Mouse (Mus musculus) heart, postnatal 14 days (tissue): ENCODE results near the gene Zc3hav1l. TPM values are rescaled to one million over a fixed set of nuclear protein-coding genes. Genes with fewer than 3 reads are reported as not detected.

Experiments
- DNase-seq, 2 experiments: peaks; one replicate each; pipeline ENCODE4 v3.0.0; 2021 to 2022
- intact Hi-C: fragments of 180-260 bp; cut with DNase I; formaldehyde crosslinking; loops from one replicate; pipeline ENCODE4 v1.15.1; 2025
- total RNA-seq, 2 experiments: library from RNA; stranded (reverse); gene quantifications; 2 replicates each; pipeline ENCODE4 v1.2.3; 2021

The Zc3hav1l gene
- total RNA-seq, 2 experiments from 2014 or later, result 3.4 to 3.8 TPM

DNA sequence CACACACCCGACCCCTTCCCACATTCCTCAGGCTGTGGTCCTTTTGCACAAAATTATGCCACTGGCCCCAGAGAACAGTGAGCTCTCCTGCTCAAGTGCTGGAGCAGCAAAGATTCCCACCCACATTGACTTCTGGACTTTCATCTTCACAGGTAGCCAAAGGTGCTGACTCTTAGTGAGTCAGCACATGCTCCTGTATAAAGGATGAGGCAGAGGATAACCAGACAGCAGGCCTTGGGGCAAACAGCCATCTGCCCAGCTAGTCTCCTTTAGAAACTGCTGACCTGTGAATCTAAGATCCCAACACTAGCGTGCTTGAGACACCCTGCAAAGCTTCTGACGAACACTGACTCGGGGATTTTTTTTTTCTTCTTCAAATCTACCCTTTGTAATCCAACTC is 60.7 kb downstream of the Zc3hav1l start:
- intact Hi-C loops, result no loop called here
- DNase-seq, result no peak

Other genes with a start within 250 kb of the Zc3hav1l start
- not detected for gene Tmem213, start 190.0 kb downstream of the Zc3hav1l start, total RNA-seq
- gene Atp6v0a4, start 174.7 kb downstream of the Zc3hav1l start, total RNA-seq, result 1 to 10 TPM; 2.8 to 3.5 TPM
- 1 to 10 TPM; 1.7 TPM for gene D630045J12Rik, start 45.2 kb downstream of the Zc3hav1l start, total RNA-seq
- gene Zc3hav1, start 55.3 kb upstream of the Zc3hav1l start, total RNA-seq, result 10 to 100 TPM; 16.9 to 18.8 TPM
- 1 to 10 TPM; 2.6 to 3.7 TPM for gene Ttc26, start 82.2 kb upstream of the Zc3hav1l start, total RNA-seq
- gene Ubn2, start 134.7 kb upstream of the Zc3hav1l start, total RNA-seq, result 10 to 100 TPM; 26.3 to 29.7 TPM
- gene Fmc1, start 234.2 kb upstream of the Zc3hav1l start, total RNA-seq, result 100 to 1,000 TPM; 221 to 227 TPM